Mouse (Mus musculus): ENCODE data around the gene Slc8a2. TPM values are rescaled to one million over a fixed set of nuclear protein-coding genes. Genes with fewer than 3 reads are reported as not detected.

The Slc8a2 gene
- total and polyA plus RNA-seq, 3 experiments: 0.04 to 0.10 TPM; not detected in 1

DNA sequence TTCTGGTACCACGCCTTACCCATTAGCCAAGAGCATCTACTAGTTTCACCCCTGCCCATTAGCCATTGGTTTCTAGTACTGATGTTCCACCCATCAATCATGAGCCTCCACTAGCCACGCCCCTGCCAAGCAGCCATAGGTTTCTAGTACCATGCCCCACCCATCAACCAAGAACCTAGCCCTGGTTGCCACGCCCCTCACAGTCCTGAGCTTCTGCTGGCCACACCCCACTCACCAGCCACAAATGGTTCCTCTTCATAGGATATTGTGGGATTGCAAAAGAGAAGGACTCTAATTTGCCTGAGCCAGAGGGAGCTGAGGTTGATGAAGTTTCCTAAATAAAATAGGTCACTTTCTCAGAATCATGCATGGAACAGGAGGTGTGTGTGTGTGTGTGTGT is 31.1 kb downstream of the Slc8a2 start:
- dilution Hi-C loops (cut with MboI; ENCODE audit: extremely low pct_ligation_motif_present, extremely low pct_unique_long_range_greater_than_20kb, low sequenced_read_pairs): loop anchor here (25.0 kb wide), 1 partner anchor 198 kb away; the partner anchor contains the start of gene Ehd2
- H3K36me3 ChIP-seq (replicated peaks in 1 of 2; ENCODE audit: control insufficient read depth in 1 of 2, insufficient read depth in 1 of 2, low read length in 1 of 2): no peaks in the 10 kb centered on the region
- peaks cover 24% of the 10 kb centered on the region for H3K27me3 ChIP-seq (replicated peaks)
- in situ Hi-C loops (cut with MboI; ENCODE audit: low pct_ligation_motif_present, low pct_unique_long_range_greater_than_20kb, low sequenced_read_pairs): no loop called here
- H3K79me2 ChIP-seq (replicated peaks; ENCODE audit: control insufficient read depth, extremely low read depth, insufficient read depth, poor library complexity, severe bottlenecking): no peaks in the 10 kb centered on the region
- H3K4me3 ChIP-seq (replicated peaks in 1 of 3; ENCODE audit: low read depth in 2 of 3, low read length in 2 of 3, poor library complexity in 1 of 3): no peak overlapping the region
- peaks cover 13% of the 10 kb centered on the region for H3K9me3 ChIP-seq (replicated peaks; ENCODE audit: low read length)
- TF ChIP-seq HCFC1 (IDR thresholded peaks at IDR 0.05; ENCODE audit: low read depth, low read length): no peak
- no peak for TF ChIP-seq IRF4 (IDR thresholded peaks at IDR 0.05; ENCODE audit: low read depth, low read length)
- peak; percentile 44 for DNase-seq (ENCODE audit: extremely low read depth)
- H3K4me2 ChIP-seq (ENCODE audit: insufficient read depth, low read depth, poor library complexity, severe bottlenecking): no peak overlapping the region
- H3K9ac ChIP-seq (ENCODE audit: insufficient read depth, low read depth): no peak overlapping the region
- H3K27ac ChIP-seq (ENCODE audit: insufficient read depth, low read depth): no peak overlapping the region
- peaks cover 9 to 18% of the 10 kb centered on the region in 2 experiments for H3K4me1 ChIP-seq (ENCODE audit: control insufficient read depth in 1 of 2, insufficient read depth in 2 of 2)

DNA sequence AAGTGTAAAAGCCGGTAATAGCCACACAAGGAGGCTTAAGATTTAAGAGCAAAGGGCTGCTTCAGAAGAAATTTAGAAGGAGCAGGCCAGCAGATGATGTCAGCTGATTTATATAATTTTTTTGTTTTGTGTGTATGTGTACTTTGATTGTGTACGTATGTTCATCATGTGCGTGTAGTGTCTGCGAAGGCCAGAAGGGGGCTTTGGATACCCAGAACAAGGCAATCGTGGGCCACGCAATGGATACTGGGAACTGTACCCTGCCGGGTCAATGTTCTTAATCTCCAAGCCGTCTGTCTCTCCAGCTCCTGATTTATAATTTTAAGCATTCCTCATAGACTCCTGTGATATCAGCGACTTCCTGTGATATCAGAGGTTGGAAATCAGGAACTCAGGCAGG is 31.7 kb downstream of the Slc8a2 start:
- Histone ChIP-seq H3K4me3 (replicated peaks in 1 of 3; ENCODE audit: low read depth in 2 of 3, low read length in 2 of 3, poor library complexity in 1 of 3) (no peak overlapping the region), H3K9me3 (replicated peaks; ENCODE audit: low read length) (peaks cover 13% of the 10 kb centered on the region), H3K36me3 (replicated peaks in 1 of 2; ENCODE audit: control insufficient read depth in 1 of 2, insufficient read depth in 1 of 2, low read length in 1 of 2) (no peaks in the 10 kb centered on the region), H3K27ac (ENCODE audit: insufficient read depth, low read depth) (no peak overlapping the region), H3K79me2 (replicated peaks; ENCODE audit: control insufficient read depth, extremely low read depth, insufficient read depth, poor library complexity, severe bottlenecking) (no peaks in the 10 kb centered on the region), H3K9ac (ENCODE audit: insufficient read depth, low read depth) (no peak overlapping the region), H3K4me1 (ENCODE audit: control insufficient read depth in 1 of 2, insufficient read depth in 2 of 2) (peaks cover 6 to 13% of the 10 kb centered on the region in 2 experiments), H3K27me3 (replicated peaks) (peaks cover 24% of the 10 kb centered on the region), H3K4me2 (ENCODE audit: insufficient read depth, low read depth, poor library complexity, severe bottlenecking) (no peak overlapping the region)
- in situ Hi-C loops (cut with MboI; ENCODE audit: low pct_ligation_motif_present, low pct_unique_long_range_greater_than_20kb, low sequenced_read_pairs) (no loop called here), dilution Hi-C loops (cut with MboI; ENCODE audit: extremely low pct_ligation_motif_present, extremely low pct_unique_long_range_greater_than_20kb, low sequenced_read_pairs) (loop anchor here (25.0 kb wide), 1 partner anchor 199 kb away; the partner anchor contains the start of gene Ehd2)
- no peak for DNase-seq (ENCODE audit: extremely low read depth)
- TF ChIP-seq GABPA (IDR thresholded peaks at IDR 0.05; ENCODE audit: insufficient replicate concordance, low read depth, low read length) (no peak), BHLHE40 (IDR thresholded peaks at IDR 0.05; ENCODE audit: low read depth, low read length) (no peak), MYC (IDR thresholded peaks at IDR 0.05; ENCODE audit: low read depth, low read length) (no peak), MEF2A (IDR thresholded peaks at IDR 0.05; ENCODE audit: borderline replicate concordance, low read depth, low read length) (no peak), JUN (IDR thresholded peaks at IDR 0.05; ENCODE audit: insufficient read depth, low read depth, low read length) (no peak), KAT2A (IDR thresholded peaks at IDR 0.05; ENCODE audit: insufficient replicate concordance, low read length) (no peak), IRF4 (IDR thresholded peaks at IDR 0.05; ENCODE audit: low read depth, low read length) (no peak), MXI1 (IDR thresholded peaks at IDR 0.05; ENCODE audit: low read depth, low read length) (no peak), MAFK (IDR thresholded peaks at IDR 0.05; ENCODE audit: insufficient replicate concordance, low read length) (no peak), USF1 (IDR thresholded peaks at IDR 0.05; ENCODE audit: low read depth, low read length) (no peak), TCF12 (IDR thresholded peaks at IDR 0.05; ENCODE audit: low read depth, low read length) (no peak), ELF1 (IDR thresholded peaks at IDR 0.05; ENCODE audit: low read depth, low read length) (no peak), MAZ (IDR thresholded peaks at IDR 0.05; ENCODE audit: low read depth, low read length) (no peak), POLR2AphosphoS2 (IDR thresholded peaks at IDR 0.05; ENCODE audit: low read depth, low read length) (no peak), USF2 (conservative IDR thresholded peaks at IDR 0.05; ENCODE audit: low read depth, low read length) (no peak), RCOR1 (conservative IDR thresholded peaks at IDR 0.05; ENCODE audit: low read depth, low read length) (no peak)

Data from CH12.LX (cell line).